Mouse (Mus musculus) olfactory bulb, adult 2 months (tissue): Measurements from ENCODE around the gene Ppat.

Experiments used
- CTCF ChIP-seq: fragments of 200-500 bp; IDR thresholded peaks from 2 replicates; pipeline ENCODE4 v1.5.1; 2012; ENCODE audit warnings: low read depth, mild to moderate bottlenecking, low read length, moderate library complexity; ENCODE audit not compliant: insufficient read depth
- POLR2A ChIP-seq: fragments of 200-500 bp; IDR thresholded peaks from 2 replicates; pipeline ENCODE4 v1.6.1; 2012; ENCODE audit warnings: mild to moderate bottlenecking, low read depth, low read length, moderate library complexity; ENCODE audit not compliant: insufficient read depth

GRCm38 (mm10) chr5:76902131-76902530 is 49.2 kb downstream of the Ppat start:
- TF ChIP-seq POLR2A = no peak
- TF ChIP-seq CTCF = no peak
